Comparison of ENCODE assay signal across 18 mouse cellular contexts in the genomic region with DNA sequence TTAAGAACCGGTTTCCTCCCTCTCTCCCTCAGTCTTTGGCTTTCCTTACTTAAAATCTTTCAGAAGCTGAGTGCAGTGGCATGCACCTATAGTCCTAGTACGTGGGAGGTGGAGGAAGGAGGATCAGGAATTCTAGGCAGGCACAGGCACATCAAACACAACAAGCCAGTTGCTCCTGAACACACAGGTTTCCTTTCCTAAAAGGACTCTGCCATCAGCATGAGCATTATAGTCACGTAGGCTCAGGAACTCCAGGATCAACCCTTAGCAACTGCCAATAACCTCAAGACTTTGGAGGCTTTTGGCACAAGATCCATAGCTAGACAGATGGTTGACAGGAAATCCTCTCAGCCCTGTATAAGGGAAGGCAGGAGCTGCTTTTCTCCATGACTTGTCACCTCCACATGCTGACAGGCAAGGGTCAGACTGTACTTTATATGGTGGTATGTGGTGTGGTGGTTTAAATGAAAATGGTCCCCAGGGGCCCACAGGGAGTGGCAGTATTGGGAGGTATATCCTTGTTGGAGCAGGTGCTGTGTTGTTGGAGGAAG. TPM values are rescaled to one million over a fixed set of nuclear protein-coding genes. Genes with fewer than 3 reads are reported as not detected.
A peak's percentile ranks its signal among the peaks of the same experiment; 100 is the strongest.
DNase-seq lines count a peak whose midpoint lies in the region; TF ChIP-seq lines count a peak whose summit lies in the region.
"Had no signal": no experiment of that assay in that cellular context is flagged by ENCODE, and none has a peak within 500 bp of the region (broad histone marks: within the 10 kb centered on the region; RNA-seq: fewer than 3 reads in every experiment).

No protein-coding gene starts in this region.

- no peak for TF ChIP-seq POLR2A in brain, embryonic 14.5 days (IDR thresholded peaks at IDR 0.05; ENCODE audit: borderline replicate concordance, extremely low read depth, insufficient read depth, insufficient read length, poor library complexity, severe bottlenecking)

- TF ChIP-seq CTCF in brain, embryonic 14.5 days (IDR thresholded peaks at IDR 0.05; ENCODE audit: borderline replicate concordance, extremely low read depth, insufficient read depth, insufficient read length): no peak

- DNase-seq in brain, adult 2 months (ENCODE audit: low read depth, low spot score): peak; percentile 89
- peak; percentile 34 for DNase-seq in brain, embryonic 14.5 days (ENCODE audit: low read depth)
- DNase-seq in cerebellum, adult 8-10 months: peak; percentile 44
- DNase-seq in cerebellum, postnatal 25 days: peak; percentile 55 to 59
- no peak for DNase-seq in thymus, postnatal 36 days
- DNase-seq in right cerebral cortex, postnatal 10 days (ENCODE audit: low spot score in 2 of 2): no peak
- no peak for DNase-seq in urinary bladder, adult 18-20 months (ENCODE audit: low spot score in 2 of 2)
- DNase-seq: adrenal gland, postnatal 25 days; B cell, adult 2 months; embryo, embryonic 11 days; forebrain, postnatal 0 days; gastrocnemius, postnatal 10 days; heart, postnatal 36 days; kidney, postnatal 14 days; liver; lung, embryonic 14.5 days; lung, postnatal 14 days; right cerebral cortex, postnatal 14 days had no signal

RNA-seq across cellular contexts. Expression of a gene that starts 14.5 kb away (rescaled TPM):
- polyA plus RNA-seq in brain, embryonic 14.5 days (2012; rRNA removed): 16.6 and 19.5 TPM in 2 replicates

RNA-seq across cellular contexts. Expression of a gene that starts 43.9 kb away (rescaled TPM):
- polyA plus RNA-seq in brain, embryonic 14.5 days (2012; rRNA removed): 67.9 and 70.4 TPM in 2 replicates

Comparison
In these comparisons a context has a peak if more than half of its experiments do, and no peak if none do; other contexts are left out.
1. DNase-seq: peak in brain, adult 2 months (single experiment), brain, embryonic 14.5 days (single experiment), cerebellum, adult 8-10 months (single experiment) and cerebellum, postnatal 25 days (2 of 2); none in thymus, postnatal 36 days (0 of 2), right cerebral cortex, postnatal 10 days (0 of 2) and urinary bladder, adult 18-20 months (0 of 2).